Mouse (Mus musculus) kidney, adult 8-10 months (tissue): Measurements from ENCODE around the gene Pmel.
"Not testable (repeated sequence)": the region's sequence is repeated elsewhere in the genome, so short reads cannot be mapped to it uniquely, and the experiment has no call there.

Experiments used
- DNase-seq, 2 experiments: peaks; one replicate each; pipeline ENCODE4 v3.0.0; 2022

Pmel gene

GRCm38 (mm10) chr10:128702328-128703007 lies 1.5 kb upstream of the Pmel start:
- no peak for DNase-seq

- peak; percentile 91 to 92 for DNase-seq
Observed at GRCm38 (mm10) chr10:128704491-128705316, 709 bp downstream of the Pmel start, which contains the start of gene Cdk2. Gene Cdk2, minus strand, starts transcription at chr10:128705031.

GRCm38 (mm10) chr10:128705317-128705693 lies 1.3 kb downstream of the Pmel start:
- DNase-seq = peak in 1 of 2 experiments; percentile 23

- not testable (repeated sequence) for DNase-seq
Observed at GRCm38 (mm10) chr10:128711318-128711717, 7.3 kb downstream of the Pmel start.

- DNase-seq = no peak
Observed at GRCm38 (mm10) chr10:128715559-128716537, 11.9 kb downstream of the Pmel start.

GRCm38 (mm10) chr10:128725466-128725865 lies 21.5 kb downstream of the Pmel start:
- DNase-seq = not testable (repeated sequence)

GRCm38 (mm10) chr10:128728059-128728458 lies 24.1 kb downstream of the Pmel start:
- no peak for DNase-seq

- peak; percentile 54 to 76 for DNase-seq
Observed at GRCm38 (mm10) chr10:128731002-128731433, 27.0 kb downstream of the Pmel start.

- no peak for DNase-seq
Observed at GRCm38 (mm10) chr10:128731992-128732391, 28.0 kb downstream of the Pmel start.

- DNase-seq = peak in 1 of 2 experiments; percentile 7
Observed at GRCm38 (mm10) chr10:128737435-128737834, 33.4 kb downstream of the Pmel start.

GRCm38 (mm10) chr10:128740296-128740695 lies 36.3 kb downstream of the Pmel start:
- no peak for DNase-seq

- no peak for DNase-seq
Observed at GRCm38 (mm10) chr10:128742616-128743015, 38.6 kb downstream of the Pmel start.

- DNase-seq = no peak
Observed at GRCm38 (mm10) chr10:128743235-128743634, 39.2 kb downstream of the Pmel start.

- peak; percentile 61 to 62 for DNase-seq
Observed at GRCm38 (mm10) chr10:128743791-128744191, 39.8 kb downstream of the Pmel start.

GRCm38 (mm10) chr10:128744211-128744610 lies 40.2 kb downstream of the Pmel start:
- peak; percentile 44 to 52 for DNase-seq

- peak; percentile 37 to 39 for DNase-seq
Observed at GRCm38 (mm10) chr10:128744680-128745601, 40.9 kb downstream of the Pmel start, which contains the start of gene Dgka. Gene Dgka, minus strand, starts transcription at chr10:128744855.

- peak in 1 of 2 experiments; percentile 7 for DNase-seq
Observed at GRCm38 (mm10) chr10:128745946-128746613, 42.1 kb downstream of the Pmel start.

GRCm38 (mm10) chr10:128746972-128747645 lies 43.1 kb downstream of the Pmel start:
- no peak for DNase-seq

GRCm38 (mm10) chr10:128747646-128748251 lies 43.8 kb downstream of the Pmel start, which contains the start of gene Pym1:
Gene Pym1, plus strand, starts transcription at chr10:128747889.
- DNase-seq = peak; percentile 90 to 93
